Mouse (Mus musculus) MEL (cell line): Measurements from ENCODE around the gene She. TPM values are rescaled to one million over a fixed set of nuclear protein-coding genes. Genes with fewer than 3 reads are reported as not detected.
A peak's percentile ranks its signal among the peaks of the same experiment; 100 is the strongest.

Source experiments
- DNase-seq: peaks from one replicate; pipeline ENCODE4 v3.0.0; 2011; ENCODE audit warnings: low read depth, low spot score
- H3K27ac ChIP-seq: 2 replicates; pipeline ENCODE4 v1.5.1; 2012; ENCODE audit warnings: low read depth, mild to moderate bottlenecking, control low read depth, low read length, moderate library complexity; ENCODE audit not compliant: control insufficient read depth
- H3K27me3 ChIP-seq, 2 experiments: fragments of 150-350 bp in 1 of 2; sonication (generic) in 1 of 2; 2 replicates each; pipeline ENCODE4 v1.6.1; 2012; ENCODE audit warnings: low read length in 2 of 2, mild to moderate bottlenecking in 2 of 2, improper control_type of control experiment in 1 of 2, moderate library complexity in 1 of 2; ENCODE audit not compliant: insufficient read depth in 2 of 2, control insufficient read depth in 1 of 2
- H3K36me3 ChIP-seq, 2 experiments: 2 replicates each; pipeline ENCODE4 v1.6.1; 2012 to 2014; ENCODE audit warnings: low read length in 2 of 2, improper control_type of control experiment in 1 of 2, inconsistent platforms in 1 of 2, mild to moderate bottlenecking in 1 of 2; ENCODE audit not compliant: insufficient read depth in 2 of 2, control insufficient read depth in 1 of 2
- H3K4me1 ChIP-seq, 2 experiments: fragments of 150-350 bp in 1 of 2; sonication (generic) in 1 of 2; 2 replicates each; pipeline ENCODE4 v1.6.1; 2012; ENCODE audit warnings: low read length in 2 of 2, improper control_type of control experiment in 1 of 2, mild to moderate bottlenecking in 1 of 2; ENCODE audit not compliant: insufficient read depth in 2 of 2, control insufficient read depth in 1 of 2
- H3K4me3 ChIP-seq, 2 experiments: fragments of 150-350 bp in 1 of 2; sonication (generic) in 1 of 2; 2 replicates each; pipeline ENCODE4 v1.5.1; 2012; ENCODE audit warnings: low read depth in 2 of 2, low read length in 2 of 2, mild to moderate bottlenecking in 2 of 2, moderate library complexity in 2 of 2, control low read depth in 1 of 2, improper control_type of control experiment in 1 of 2; ENCODE audit not compliant: control insufficient read depth in 1 of 2, insufficient read depth in 1 of 2
- H3K79me2 ChIP-seq: 2 replicates; pipeline ENCODE4 v1.6.1; 2012; ENCODE audit warnings: mild to moderate bottlenecking, low read length, moderate library complexity; ENCODE audit not compliant: control insufficient read depth, poor library complexity, insufficient read depth
- H3K9ac ChIP-seq: 2 replicates; pipeline ENCODE4 v1.6.1; 2012; ENCODE audit warnings: low read depth, mild to moderate bottlenecking, control low read depth, low read length, moderate library complexity; ENCODE audit not compliant: control insufficient read depth, poor library complexity, severe bottlenecking
- H3K9me3 ChIP-seq: fragments of 150-350 bp; sonication (generic); replicated peaks from 2 replicates; pipeline ENCODE4 v1.6.1; 2012; ENCODE audit warnings: mild to moderate bottlenecking, low read length, improper control_type of control experiment, moderate library complexity; ENCODE audit not compliant: insufficient read depth
- BHLHE40 ChIP-seq: IDR thresholded peaks from 2 replicates; pipeline ENCODE4 v1.6.1; 2012; ENCODE audit warnings: low read depth, mild to moderate bottlenecking, inconsistent platforms, low read length, improper control_type of control experiment, borderline replicate concordance
- CHD1 ChIP-seq: IDR thresholded peaks from 2 replicates; pipeline ENCODE4 v1.6.1; 2012; ENCODE audit warnings: low read depth, mild to moderate bottlenecking, inconsistent platforms, low read length, improper control_type of control experiment
- CHD2 ChIP-seq: IDR thresholded peaks from 2 replicates; pipeline ENCODE4 v1.6.1; 2011; ENCODE audit warnings: low read length, improper control_type of control experiment
- CTCF ChIP-seq, 3 experiments: IDR thresholded peaks in 2 of 3; conservative IDR thresholded peaks in 1 of 3; 2 replicates each; pipeline ENCODE4 v1.5.1; 2011 to 2012; ENCODE audit warnings: low read length in 3 of 3, low read depth in 2 of 3, mild to moderate bottlenecking in 2 of 3, improper control_type of control experiment in 1 of 3, inconsistent platforms in 1 of 3, mixed read lengths in 1 of 3, moderate library complexity in 1 of 3; ENCODE audit not compliant: control insufficient read depth in 1 of 3, insufficient read depth in 1 of 3, poor library complexity in 1 of 3, severe bottlenecking in 1 of 3
- E2F4 ChIP-seq: IDR thresholded peaks from 2 replicates; pipeline ENCODE4 v1.6.1; 2011; ENCODE audit warnings: low read depth, low read length, improper control_type of control experiment, borderline replicate concordance
- ETS1 ChIP-seq: IDR thresholded peaks from 2 replicates; pipeline ENCODE4 v1.6.1; 2012; ENCODE audit warnings: low read depth, mild to moderate bottlenecking, inconsistent platforms, low read length, improper control_type of control experiment, moderate library complexity
- GABPA ChIP-seq: IDR thresholded peaks from 2 replicates; pipeline ENCODE4 v1.6.1; 2012; ENCODE audit warnings: low read depth, mild to moderate bottlenecking, inconsistent platforms, low read length, improper control_type of control experiment, moderate library complexity
- HCFC1 ChIP-seq: IDR thresholded peaks from 2 replicates; pipeline ENCODE4 v1.6.1; 2012; ENCODE audit warnings: low read depth, mild to moderate bottlenecking, inconsistent platforms, low read length, improper control_type of control experiment, moderate library complexity
- KAT2A ChIP-seq: conservative IDR thresholded peaks from 2 replicates; pipeline ENCODE4 v1.6.1; 2012; ENCODE audit warnings: low read depth, low read length, improper control_type of control experiment, inconsistent platforms
- MAFK ChIP-seq: IDR thresholded peaks from 2 replicates; pipeline ENCODE4 v1.6.1; 2011; ENCODE audit warnings: low read depth, mild to moderate bottlenecking, low read length, improper control_type of control experiment, borderline replicate concordance
- MAX ChIP-seq: IDR thresholded peaks from 2 replicates; pipeline ENCODE4 v1.6.1; 2011; ENCODE audit warnings: low read length, improper control_type of control experiment
- MAZ ChIP-seq: IDR thresholded peaks from 2 replicates; pipeline ENCODE4 v1.6.1; 2012; ENCODE audit warnings: low read depth, mild to moderate bottlenecking, inconsistent platforms, low read length, improper control_type of control experiment
- MEF2A ChIP-seq: IDR thresholded peaks from 2 replicates; pipeline ENCODE4 v1.6.1; 2014; ENCODE audit warnings: low read depth, mild to moderate bottlenecking, inconsistent platforms, low read length, improper control_type of control experiment; ENCODE audit not compliant: poor library complexity, insufficient replicate concordance, severe bottlenecking; ENCODE audit errors: extremely low read depth
- MXI1 ChIP-seq: IDR thresholded peaks from 2 replicates; pipeline ENCODE4 v1.6.1; 2011; ENCODE audit warnings: mild to moderate bottlenecking, low read depth, low read length, improper control_type of control experiment
- MYB ChIP-seq: IDR thresholded peaks from 2 replicates; pipeline ENCODE4 v1.6.1; 2011; ENCODE audit warnings: mild to moderate bottlenecking, low read depth, low read length, improper control_type of control experiment
- MYC ChIP-seq: IDR thresholded peaks from 2 replicates; pipeline ENCODE4 v1.6.1; 2011; ENCODE audit warnings: low read depth, mild to moderate bottlenecking, low read length, improper control_type of control experiment, moderate library complexity
- NELFE ChIP-seq: IDR thresholded peaks from 2 replicates; pipeline ENCODE4 v1.6.1; 2011; ENCODE audit warnings: low read depth, low read length, improper control_type of control experiment
- NRF1 ChIP-seq: IDR thresholded peaks from 2 replicates; pipeline ENCODE4 v1.6.1; 2014; ENCODE audit warnings: low read depth, mild to moderate bottlenecking, inconsistent platforms, low read length, improper control_type of control experiment, moderate library complexity; ENCODE audit not compliant: poor library complexity, insufficient read depth, severe bottlenecking
- POLR2A ChIP-seq, 2 experiments: IDR thresholded peaks; 2 replicates each; pipeline ENCODE4 v1.6.1; 2011 to 2012; ENCODE audit warnings: low read length in 2 of 2, mild to moderate bottlenecking in 2 of 2, control low read depth in 1 of 2, improper control_type of control experiment in 1 of 2, low read depth in 1 of 2, moderate library complexity in 1 of 2; ENCODE audit not compliant: control insufficient read depth in 1 of 2, insufficient read depth in 1 of 2, poor library complexity in 1 of 2
- POLR2AphosphoS5 ChIP-seq: IDR thresholded peaks from 2 replicates; pipeline ENCODE4 v1.6.1; 2012; ENCODE audit warnings: low read depth, borderline replicate concordance, mild to moderate bottlenecking, inconsistent platforms, low read length, moderate library complexity, mixed read lengths
- RAD21 ChIP-seq: IDR thresholded peaks from 2 replicates; pipeline ENCODE4 v1.6.1; 2011; ENCODE audit warnings: mild to moderate bottlenecking, low read depth, low read length, improper control_type of control experiment
- SIN3A ChIP-seq: IDR thresholded peaks from 2 replicates; pipeline ENCODE4 v1.6.1; 2012; ENCODE audit warnings: low read length, improper control_type of control experiment, inconsistent platforms
- SMC3 ChIP-seq: IDR thresholded peaks from 2 replicates; pipeline ENCODE4 v1.6.1; 2011; ENCODE audit warnings: low read depth, low read length, improper control_type of control experiment
- TAL1 ChIP-seq: IDR thresholded peaks from 2 replicates; pipeline ENCODE4 v1.6.1; 2012; ENCODE audit warnings: mild to moderate bottlenecking, inconsistent platforms, low read length, moderate library complexity, mixed read lengths
- TBP ChIP-seq: IDR thresholded peaks from 2 replicates; pipeline ENCODE4 v1.8.0; 2011; ENCODE audit warnings: low read depth, low read length, improper control_type of control experiment
- TCF12 ChIP-seq: IDR thresholded peaks from 2 replicates; pipeline ENCODE4 v1.6.1; 2014; ENCODE audit warnings: low read depth, mild to moderate bottlenecking, inconsistent platforms, low read length, improper control_type of control experiment, moderate library complexity
- UBTF ChIP-seq: IDR thresholded peaks from 2 replicates; pipeline ENCODE4 v1.6.1; 2012; ENCODE audit warnings: low read depth, mild to moderate bottlenecking, inconsistent platforms, low read length, improper control_type of control experiment, moderate library complexity, borderline replicate concordance; ENCODE audit not compliant: insufficient read depth
- USF2 ChIP-seq, 2 experiments: IDR thresholded peaks; 2 replicates each; pipeline ENCODE4 v1.6.1; 2011 to 2012; ENCODE audit warnings: improper control_type of control experiment in 2 of 2, low read length in 2 of 2, borderline replicate concordance in 1 of 2, inconsistent platforms in 1 of 2, low read depth in 1 of 2, mild to moderate bottlenecking in 1 of 2; ENCODE audit not compliant: insufficient read depth in 1 of 2
- ZC3H11A ChIP-seq: IDR thresholded peaks from 2 replicates; pipeline ENCODE4 v1.6.1; 2012; ENCODE audit warnings: low read depth, mild to moderate bottlenecking, inconsistent platforms, low read length, improper control_type of control experiment
- ZMIZ1 ChIP-seq: IDR thresholded peaks from 2 replicates; pipeline ENCODE4 v1.6.1; 2012; ENCODE audit warnings: low read depth, mild to moderate bottlenecking, inconsistent platforms, low read length, improper control_type of control experiment, moderate library complexity
- ZNF384 ChIP-seq: IDR thresholded peaks from 2 replicates; pipeline ENCODE4 v1.6.1; 2012; ENCODE audit warnings: low read depth, mild to moderate bottlenecking, inconsistent platforms, low read length, improper control_type of control experiment
- polyA plus RNA-seq, 2 experiments: library from polyadenylated mRNA; stranded (reverse) in 1 of 2; unstranded in 1 of 2; fragments of >175 nt in 1 of 2; fragments of >200 nt in 1 of 2; gene quantifications; 2 replicates each; pipeline versions ENCODE4 v1.2.1 to v1.2.4; 2012; ENCODE audit warnings: low replicate concordance in 2 of 2, low read depth in 1 of 2; ENCODE audit not compliant: insufficient read length in 2 of 2, insufficient read depth in 1 of 2, missing spikeins in 1 of 2
- total RNA-seq: library from RNA; depleted of rRNA; stranded (reverse); fragments of 300-350 nt; gene quantifications from 2 replicates; pipeline ENCODE4 v1.2.3, GENCODE M21; 2012

She gene
- total and polyA plus RNA-seq, 3 experiments = 3.3 to 3.5 TPM; not detected in 1

GRCm38 (mm10) chr3:89853752-89854151 lies 22.6 kb downstream of the She start:
- Histone ChIP-seq H3K36me3 (no peaks in the 10 kb centered on the region), H3K4me3 (no peak overlapping the region)
- no peak for DNase-seq
- TF ChIP-seq CTCF (IDR thresholded peaks at IDR 0.05 in 2 of 3, conservative IDR thresholded peaks at IDR 0.05 in 1 of 3; ENCODE audit: control insufficient read depth in 1 of 3, insufficient read depth in 1 of 3, low read depth in 2 of 3, low read length in 3 of 3, poor library complexity in 1 of 3, severe bottlenecking in 1 of 3) (no peak), MYC (no peak), MAZ (no peak), E2F4 (no peak), ZC3H11A (no peak), UBTF (no peak), POLR2AphosphoS5 (no peak), MAX (no peak), RAD21 (no peak), TBP (no peak)
- TF ChIP-seq, all 39 proteins: peak for 0
- no peak overlapping the region for H3K27ac ChIP-seq
- H3K27me3 ChIP-seq = no peaks in the 10 kb centered on the region
- no peaks in the 10 kb centered on the region for H3K79me2 ChIP-seq
- no peaks in the 10 kb centered on the region for H3K4me1 ChIP-seq
- no peak overlapping the region for H3K9ac ChIP-seq
- no peaks in the 10 kb centered on the region for H3K9me3 ChIP-seq

- H3K4me1 ChIP-seq = no peaks in the 10 kb centered on the region
- no peak overlapping the region for H3K27ac ChIP-seq
- no peak overlapping the region for H3K4me3 ChIP-seq
- H3K9ac ChIP-seq = no peak overlapping the region
- H3K79me2 ChIP-seq = no peaks in the 10 kb centered on the region
- no peaks in the 10 kb centered on the region for H3K9me3 ChIP-seq
- H3K36me3 ChIP-seq = no peaks in the 10 kb centered on the region
- no peaks in the 10 kb centered on the region for H3K27me3 ChIP-seq
- peak; percentile 67 for DNase-seq
- TF ChIP-seq RAD21 = peak; percentile 51
- no peak for TF ChIP-seq CHD2
- no peak for TF ChIP-seq MXI1
- peak; percentile 79 to 85 (median 83) for TF ChIP-seq CTCF (IDR thresholded peaks at IDR 0.05 in 2 of 3, conservative IDR thresholded peaks at IDR 0.05 in 1 of 3; ENCODE audit: control insufficient read depth in 1 of 3, insufficient read depth in 1 of 3, low read depth in 2 of 3, low read length in 3 of 3, poor library complexity in 1 of 3, severe bottlenecking in 1 of 3)
- TF ChIP-seq ZMIZ1 = no peak
- no peak for TF ChIP-seq NELFE
- TF ChIP-seq TAL1 = no peak
- no peak for TF ChIP-seq POLR2AphosphoS5
- no peak for TF ChIP-seq USF2 (IDR thresholded peaks at IDR 0.05; ENCODE audit: borderline replicate concordance in 1 of 2, insufficient read depth in 1 of 2, low read depth in 1 of 2, low read length in 2 of 2)
- no peak for TF ChIP-seq NRF1
- no peak for TF ChIP-seq CHD1
- no peak for TF ChIP-seq SIN3A
- TF ChIP-seq SMC3 = peak; percentile 64
- no peak for TF ChIP-seq KAT2A
- TF ChIP-seq MEF2A = no peak
- TF ChIP-seq MAFK = no peak
- no peak for TF ChIP-seq HCFC1
- TF ChIP-seq ZC3H11A = peak; percentile 43; the same call in 1 of the 2 replicates
- TF ChIP-seq GABPA = no peak
- TF ChIP-seq MYB = no peak
- no peak for TF ChIP-seq ZNF384
- TF ChIP-seq TBP = no peak
- TF ChIP-seq ETS1 = no peak
- no peak for TF ChIP-seq POLR2A (IDR thresholded peaks at IDR 0.05; ENCODE audit: control insufficient read depth in 1 of 2, insufficient read depth in 1 of 2, low read depth in 1 of 2, low read length in 2 of 2, poor library complexity in 1 of 2)
- TF ChIP-seq BHLHE40 = no peak
- TF ChIP-seq MYC = no peak
- no peak for TF ChIP-seq TCF12
Measured at GRCm38 (mm10) chr3:89857353-89857752, 26.2 kb downstream of the She start.
